Mouse (Mus musculus) Muller cell, postnatal 12 days (primary cell): ENCODE data around the gene Itsn1.

Source experiments
- DNase-seq: peaks from one replicate; pipeline ENCODE4 v3.0.0-alpha.2; 2015; ENCODE audit errors: inconsistent ontology term

Gene Itsn1

DNA sequence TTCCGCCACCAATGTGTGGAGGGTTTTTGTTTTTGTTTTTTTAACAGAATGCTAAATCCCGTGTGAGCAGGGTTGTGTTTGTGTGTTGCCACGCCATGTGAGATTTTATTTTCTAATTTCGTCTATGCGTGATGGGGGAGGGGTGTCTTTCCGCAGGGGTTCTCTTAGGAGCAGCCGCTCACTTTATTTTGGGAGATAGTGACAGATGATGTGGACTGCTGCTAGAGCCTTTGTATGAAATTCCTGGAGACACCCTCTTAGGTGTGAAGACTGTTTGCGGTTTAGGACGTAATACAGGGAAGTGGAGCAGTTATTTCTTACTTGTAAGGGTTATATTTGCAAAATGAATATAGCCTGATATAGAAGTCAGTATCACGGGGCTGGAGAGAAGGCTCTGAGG is 176.9 kb downstream of the Itsn1 start:
- DNase-seq = no peak

DNA sequence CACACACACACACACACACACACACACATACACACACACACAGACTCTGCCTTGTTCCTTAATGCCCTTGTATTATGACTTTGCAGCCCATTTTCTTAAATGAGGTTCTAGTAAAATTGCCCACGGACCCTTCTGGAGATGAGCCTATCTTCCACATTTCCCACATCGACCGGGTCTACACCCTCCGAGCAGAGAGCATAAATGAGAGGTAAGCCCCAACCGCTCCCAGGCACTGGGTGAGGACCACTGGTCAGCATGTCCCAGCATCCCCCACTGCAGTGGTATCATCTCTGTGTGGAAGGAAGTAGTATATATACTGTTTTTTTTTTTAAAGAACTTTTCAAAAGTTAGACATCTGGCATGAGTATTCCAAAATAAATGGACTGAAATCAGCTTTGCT is 177.6 kb downstream of the Itsn1 start:
- no peak for DNase-seq

DNA sequence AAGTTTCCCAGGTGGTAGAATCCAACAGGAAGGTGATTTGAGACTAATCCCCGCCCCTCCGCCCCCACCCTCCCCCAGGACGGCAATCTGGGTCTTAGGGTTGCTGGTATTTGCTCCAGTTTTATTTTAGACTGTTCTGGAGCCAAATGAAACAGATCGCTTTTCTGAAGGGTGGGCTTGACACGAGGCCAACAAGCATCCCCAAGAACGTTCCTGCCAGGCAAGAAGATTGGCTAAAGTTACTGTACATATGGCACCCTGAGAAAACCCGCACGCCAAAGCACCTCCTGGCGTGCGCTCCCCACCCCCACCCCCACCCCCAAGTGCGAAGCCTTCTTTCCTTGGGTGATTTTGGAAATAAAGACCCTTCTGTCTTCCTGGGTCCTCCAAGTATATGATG is 178.1 kb downstream of the Itsn1 start:
- no peak for DNase-seq

DNA sequence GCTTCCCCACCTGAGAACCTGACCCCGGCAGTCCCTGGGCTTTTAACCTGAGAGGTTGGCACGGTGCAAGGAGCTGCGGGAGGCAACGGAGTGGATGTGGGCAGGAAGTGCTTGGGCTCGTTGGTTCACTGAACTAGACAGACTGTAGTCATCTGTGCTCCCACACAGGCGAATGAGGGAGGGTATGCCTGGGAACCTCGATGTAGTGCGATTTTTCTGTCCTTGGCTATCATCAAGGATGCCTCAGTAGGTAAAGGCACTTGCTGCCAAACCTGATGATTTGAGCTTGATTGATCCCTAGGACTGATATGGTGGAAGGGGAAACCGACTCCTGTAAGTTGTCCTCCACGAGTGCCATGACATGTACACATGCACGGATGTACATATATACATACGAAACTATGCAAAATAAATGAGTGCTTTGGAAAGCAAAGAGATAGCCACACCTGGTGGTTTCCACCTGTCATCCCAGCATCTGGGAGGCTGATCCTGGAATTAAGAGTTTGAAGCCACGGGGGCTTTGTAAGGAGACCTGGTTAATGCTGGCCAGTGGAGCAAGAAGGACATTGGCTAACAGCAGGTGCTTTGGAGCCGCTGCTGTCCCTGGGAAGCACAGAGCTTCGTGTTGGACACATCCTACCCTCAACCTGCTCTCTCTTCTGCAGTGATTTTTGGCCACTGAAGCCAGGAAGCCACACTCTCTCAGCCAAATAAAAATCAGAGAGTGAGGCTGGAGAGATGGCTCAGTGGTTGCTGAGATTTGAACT is 180.7 kb downstream of the Itsn1 start:
- DNase-seq = no peak

DNA sequence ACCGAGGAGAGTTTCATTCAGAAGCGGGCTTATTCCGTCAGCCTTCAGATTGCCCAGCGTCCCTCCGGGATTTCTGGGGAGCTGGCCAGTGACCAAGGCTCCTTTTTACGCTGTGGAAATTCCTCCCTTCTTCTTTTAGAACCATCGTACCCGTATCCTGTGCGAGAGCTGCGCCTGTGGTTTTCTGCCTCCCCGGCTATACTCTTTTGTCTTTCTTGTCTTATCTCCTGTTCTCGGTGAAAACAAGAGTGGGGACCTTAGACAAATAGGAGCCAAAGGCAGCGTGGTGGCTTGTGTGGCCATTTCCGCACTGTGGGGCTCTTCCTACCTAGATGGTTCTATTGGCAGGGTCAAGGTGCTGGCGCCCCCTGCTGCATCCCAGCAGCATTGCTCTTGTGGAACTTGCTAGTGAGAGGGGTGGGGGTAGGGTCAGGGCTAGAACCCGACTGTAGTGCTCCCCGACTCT is 188.6 kb downstream of the Itsn1 start:
- DNase-seq = peak; percentile 90

DNA sequence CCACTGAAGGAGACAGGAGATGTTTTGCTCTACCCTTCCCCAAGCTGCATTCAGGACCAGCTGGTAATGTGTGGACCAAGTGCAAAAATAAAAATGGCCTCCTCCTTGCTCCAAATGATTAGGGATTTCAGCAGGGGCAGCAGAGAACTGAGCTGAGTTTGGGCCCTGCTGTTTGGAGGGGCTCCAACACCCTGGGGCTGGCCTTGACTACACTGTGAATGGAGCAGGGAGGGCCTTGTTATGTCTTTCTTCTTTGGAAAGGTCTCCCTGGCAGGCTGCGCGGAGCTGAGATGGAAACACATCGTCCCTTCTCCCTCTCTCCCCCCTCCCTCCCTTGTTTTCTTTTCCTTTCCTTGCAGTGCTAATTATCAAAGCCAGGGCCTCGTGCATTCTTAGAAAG is 189.4 kb downstream of the Itsn1 start:
- no peak for DNase-seq

DNA sequence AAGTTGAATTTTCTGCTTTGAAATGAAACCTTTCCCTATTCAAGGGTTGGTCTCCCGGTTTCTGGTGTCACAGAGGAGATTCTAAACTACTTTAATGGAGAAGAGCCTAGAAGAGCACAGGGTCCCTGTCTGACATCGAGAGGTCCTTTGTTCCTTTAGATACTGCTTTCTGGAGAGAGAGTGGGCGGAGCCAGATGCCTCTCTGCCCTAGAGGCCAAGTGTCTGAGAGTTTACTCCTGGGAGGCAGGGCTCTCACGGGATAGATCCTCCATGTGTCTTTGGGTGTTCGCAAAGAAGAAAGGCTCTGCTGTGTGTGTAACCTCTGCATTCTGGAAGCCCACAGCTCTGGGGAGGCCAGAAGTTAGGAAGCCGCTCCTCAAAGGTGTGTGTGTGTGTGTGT is 190.0 kb downstream of the Itsn1 start:
- no peak for DNase-seq

DNA sequence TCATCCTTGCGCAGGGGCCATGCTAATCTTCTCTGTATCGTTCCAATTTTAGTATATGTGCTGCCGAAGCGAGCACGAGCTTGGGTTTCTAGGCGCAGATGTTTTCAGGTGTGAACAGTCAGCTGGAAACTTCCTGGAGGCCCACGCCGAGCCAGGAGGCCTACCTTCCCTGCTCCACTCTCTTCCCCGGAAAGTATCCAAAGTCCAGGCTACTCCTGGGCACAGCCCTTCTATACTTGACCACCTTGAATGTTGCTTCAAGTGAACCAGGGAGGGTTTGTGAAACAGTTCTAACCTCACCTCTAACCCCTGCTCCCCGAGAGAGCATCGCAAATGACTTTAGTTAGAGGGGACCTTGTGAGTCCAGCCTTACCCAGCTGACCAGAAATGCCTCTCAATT is 192.3 kb downstream of the Itsn1 start:
- DNase-seq = no peak

DNA sequence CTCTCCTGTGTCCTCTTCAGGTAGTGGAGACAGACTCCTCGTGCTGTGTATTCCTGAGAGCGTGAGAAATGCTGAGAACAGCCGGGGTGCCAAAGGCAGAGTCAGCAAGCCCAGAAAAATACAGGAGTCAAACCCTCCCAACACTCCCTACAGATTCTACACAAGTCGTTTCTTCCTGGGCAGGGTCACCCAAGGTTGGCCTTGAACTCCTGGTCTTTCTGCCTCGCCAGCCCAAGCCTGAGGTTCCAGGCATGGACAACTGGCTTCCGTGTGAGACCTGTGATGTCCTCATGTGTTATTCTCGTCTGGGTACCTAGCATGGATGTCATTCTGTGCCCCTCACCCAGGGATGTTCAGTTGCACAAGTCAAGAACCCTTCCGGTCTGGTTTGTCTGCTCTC is 193.9 kb downstream of the Itsn1 start:
- DNase-seq = no peak

DNA sequence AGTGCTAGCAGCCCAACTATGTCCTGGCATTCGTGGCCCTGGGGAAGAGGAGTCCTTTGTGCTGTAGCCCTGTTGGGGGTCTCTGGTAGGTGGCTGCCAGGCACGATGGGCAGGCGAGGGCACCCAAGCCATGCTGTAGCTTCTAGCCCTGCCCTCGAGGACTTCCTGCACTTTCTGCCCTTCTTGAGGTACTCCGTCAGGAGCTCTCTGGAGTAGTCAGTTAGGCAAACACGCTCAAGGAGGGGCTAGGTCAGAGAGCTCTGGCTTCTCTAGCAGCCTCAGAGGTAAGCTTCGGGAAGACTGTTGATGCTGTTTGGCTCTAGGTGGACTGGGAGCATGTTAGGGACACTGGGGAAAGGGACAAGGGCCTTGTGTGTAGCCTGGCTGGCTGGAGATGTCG is 195.3 kb downstream of the Itsn1 start:
- DNase-seq = no peak

DNA sequence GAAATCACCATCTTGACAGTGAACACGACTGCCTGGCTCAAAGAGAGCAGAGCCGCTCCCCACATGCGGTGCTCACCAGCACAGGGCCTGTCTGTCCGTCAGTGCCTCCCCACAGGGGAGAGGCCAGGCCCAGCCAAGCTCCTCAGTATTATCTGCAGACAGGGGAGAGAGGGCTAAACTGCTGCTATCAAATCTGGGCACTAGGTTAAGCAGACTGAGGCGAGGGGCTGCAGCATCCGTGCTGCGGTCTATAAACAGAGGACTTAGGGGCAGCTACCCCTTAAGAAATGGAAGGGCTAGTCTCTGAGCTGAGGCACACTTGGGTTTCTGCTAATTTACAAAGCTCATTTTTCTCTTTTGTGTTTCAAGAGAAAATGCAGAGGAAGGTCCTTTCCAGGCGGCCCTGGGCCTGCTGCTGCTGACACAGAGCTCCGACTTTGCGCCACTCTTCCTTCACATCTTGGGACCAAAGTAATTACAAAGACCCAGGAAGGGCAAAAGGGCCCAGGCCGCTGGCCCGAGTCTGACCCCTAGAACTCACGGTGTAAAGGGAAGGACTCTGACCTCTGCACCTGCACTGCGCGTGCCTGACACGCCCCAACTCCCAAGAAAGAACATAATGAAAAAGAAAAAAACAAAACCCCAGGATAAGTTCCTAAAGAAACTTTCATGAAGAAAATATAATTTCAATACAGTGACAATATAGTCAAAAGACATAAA is 199.0 kb downstream of the Itsn1 start:
- DNase-seq = no peak

DNA sequence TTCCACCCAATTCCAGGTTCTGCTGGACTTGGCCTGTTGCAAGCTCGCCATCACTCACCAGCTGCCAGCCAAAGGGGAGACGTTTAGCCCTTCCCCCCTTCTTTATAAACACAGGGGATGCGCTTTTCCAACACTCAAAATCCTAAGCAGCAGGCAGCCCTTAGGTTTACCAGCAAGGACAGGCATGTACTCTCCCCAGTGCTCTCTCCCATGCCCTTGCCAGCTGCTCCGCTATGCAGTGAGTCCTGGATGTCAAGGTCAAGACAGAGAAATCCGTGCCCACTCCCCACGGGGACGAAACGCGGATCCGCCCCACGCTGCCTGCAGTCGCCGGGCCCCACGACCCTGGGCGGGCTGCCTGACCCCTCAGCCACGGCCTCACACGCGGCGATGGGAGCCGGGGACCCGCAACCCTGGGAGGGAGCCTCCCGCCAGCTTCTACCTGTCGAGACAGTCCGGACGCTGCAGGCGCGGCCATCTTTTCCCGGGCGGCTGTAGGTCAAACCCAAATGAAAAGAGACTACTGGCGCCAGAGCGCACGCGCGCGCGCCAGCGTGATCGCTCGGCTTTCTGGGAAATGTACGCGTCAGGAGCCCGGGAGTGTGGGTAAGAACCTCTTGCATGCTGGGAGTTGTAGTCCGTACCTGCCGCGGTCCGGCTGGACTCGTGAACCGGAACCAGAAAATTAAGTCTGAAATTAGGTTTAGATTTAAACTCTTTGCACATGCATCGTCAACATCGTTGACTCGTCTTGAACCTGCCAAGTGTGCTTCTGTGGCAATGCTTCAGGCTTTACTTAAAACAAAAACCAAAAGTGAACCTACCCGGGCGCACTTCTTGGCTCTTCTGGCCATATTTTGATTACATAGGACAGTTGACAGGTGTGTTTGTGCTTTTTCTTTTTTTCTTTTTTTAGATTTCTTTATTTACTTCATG is 202.3 kb downstream of the Itsn1 start:
- DNase-seq = peak; percentile 96

DNA sequence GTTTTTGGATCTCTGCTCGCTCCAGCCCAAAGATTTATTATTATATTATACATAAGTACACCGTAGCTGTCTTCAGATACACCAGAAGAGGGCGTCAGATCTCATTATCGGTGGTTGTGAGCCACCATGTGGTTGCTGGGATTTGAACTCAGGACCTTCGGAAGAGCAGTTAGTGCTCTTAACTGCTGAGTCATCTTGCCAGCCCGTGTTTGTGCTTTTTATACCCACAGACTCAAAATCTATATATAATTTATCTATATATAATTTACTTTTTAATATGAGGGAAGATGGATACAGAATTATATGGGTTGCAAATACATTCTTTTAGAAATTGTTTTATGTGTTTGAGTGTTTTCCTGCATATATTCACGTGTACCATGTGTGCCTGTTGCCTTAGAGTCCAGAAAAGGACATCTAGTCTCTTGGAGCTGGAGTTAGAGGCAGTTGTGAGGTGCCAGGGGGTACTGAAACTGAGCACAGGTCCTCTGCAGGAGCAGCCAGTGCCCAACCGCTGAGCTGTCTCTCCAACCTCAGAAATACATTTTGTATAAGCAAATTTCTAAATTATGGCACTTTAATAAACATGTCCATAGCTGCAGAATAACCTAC is 203.1 kb downstream of the Itsn1 start:
- DNase-seq = no peak

DNA sequence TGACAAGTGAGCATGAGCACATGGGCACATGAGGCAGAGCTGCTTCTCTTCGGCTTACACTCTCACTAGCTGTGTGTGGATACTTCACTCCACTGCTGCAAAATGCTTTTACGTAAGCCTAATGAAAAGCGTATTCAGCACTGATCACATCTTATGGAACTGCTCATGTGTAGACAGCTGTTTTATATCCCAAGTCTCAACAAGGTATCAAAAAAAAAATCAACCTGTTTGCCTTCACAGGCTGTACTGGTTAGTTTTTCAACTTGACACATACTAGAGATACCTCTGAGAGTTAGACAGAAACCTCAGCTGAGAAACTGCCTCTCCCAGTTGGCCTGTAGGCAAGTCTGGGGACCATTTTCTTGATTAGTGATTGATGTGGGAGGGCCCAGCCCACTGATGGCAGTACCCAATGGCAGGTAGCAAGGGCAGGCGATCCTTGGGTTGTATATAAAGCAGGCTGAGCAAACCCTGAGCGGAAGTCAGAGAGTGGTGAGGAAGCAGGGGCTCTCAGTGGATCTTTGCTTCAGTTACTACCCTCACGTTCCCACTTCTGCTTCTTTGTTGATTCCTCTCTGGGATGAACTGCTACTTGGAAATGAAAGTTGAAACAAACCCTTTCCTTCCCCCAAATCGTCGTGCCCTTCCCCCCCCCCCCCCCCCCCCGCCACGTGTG is 203.9 kb downstream of the Itsn1 start:
- DNase-seq = no peak

DNA sequence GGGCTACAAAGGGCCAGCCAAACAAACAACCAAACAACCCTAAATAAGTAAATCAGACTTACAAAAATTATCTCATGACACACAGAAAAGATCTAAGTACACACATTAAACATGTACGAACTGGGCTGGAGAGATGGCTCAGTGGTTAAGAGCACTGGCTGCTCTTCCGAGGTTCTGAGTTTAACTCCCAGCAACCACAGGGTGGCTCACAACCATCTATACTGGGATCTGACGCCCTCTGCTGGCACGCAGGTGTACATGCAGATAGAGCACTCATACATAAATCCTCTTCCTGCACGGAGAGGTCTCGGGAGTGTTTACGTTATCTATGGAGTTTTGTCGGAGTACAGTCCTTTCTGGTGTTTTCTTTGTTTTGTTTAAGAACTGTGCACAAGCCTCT is 206.0 kb downstream of the Itsn1 start:
- DNase-seq = no peak

DNA sequence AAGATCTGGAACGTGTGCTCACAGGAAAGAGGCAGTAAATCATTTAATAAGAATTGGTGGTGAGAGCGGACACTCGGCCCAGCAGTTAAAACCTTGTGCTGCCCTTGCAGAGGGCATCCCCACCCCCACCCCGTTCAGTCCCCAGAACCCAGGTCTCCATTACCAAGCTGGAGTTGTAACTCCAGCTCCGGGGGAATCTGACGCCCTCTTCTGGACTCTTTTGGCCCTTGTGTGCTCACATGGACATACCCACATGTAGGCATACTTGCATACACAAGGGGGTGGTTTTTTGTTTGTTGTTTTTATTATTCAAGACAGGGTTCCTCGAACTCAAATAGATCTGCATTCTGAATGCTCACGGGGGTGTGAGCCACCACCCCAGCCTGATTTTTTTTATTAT is 206.6 kb downstream of the Itsn1 start:
- no peak for DNase-seq

DNA sequence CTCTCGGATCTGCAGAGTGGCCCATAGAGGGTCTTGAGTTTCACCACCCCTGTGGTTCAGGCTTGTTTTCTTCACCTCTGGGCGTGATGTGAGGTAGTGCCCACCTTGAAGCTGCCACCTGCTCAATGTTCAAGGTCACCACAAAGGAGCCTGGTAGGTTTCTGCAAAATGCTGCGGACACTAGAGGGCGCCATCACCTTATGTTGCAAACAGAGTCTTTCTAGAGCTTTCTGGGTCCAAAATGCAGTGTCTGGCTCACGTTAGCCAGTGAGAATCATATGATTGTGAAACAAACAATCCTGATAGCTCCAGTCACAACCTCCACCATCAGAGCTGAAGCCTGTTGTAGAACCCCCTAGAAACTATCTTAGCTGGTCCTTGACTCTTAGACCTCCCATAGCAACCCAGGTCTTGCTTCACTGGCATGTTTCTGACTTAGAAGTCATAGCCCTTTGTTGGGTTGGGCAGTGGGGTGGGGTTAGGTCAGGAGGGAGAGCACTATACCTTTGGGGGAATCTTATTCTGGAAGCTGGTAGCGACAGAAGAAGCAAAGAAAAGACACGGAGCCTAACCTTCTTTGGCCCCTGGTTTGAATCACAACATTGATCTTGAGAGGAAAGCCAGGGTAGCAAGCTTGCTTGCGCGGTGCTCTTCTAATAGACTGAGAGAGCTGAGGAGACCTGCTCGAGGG is 207.4 kb downstream of the Itsn1 start:
- peak; percentile 68 for DNase-seq

DNA sequence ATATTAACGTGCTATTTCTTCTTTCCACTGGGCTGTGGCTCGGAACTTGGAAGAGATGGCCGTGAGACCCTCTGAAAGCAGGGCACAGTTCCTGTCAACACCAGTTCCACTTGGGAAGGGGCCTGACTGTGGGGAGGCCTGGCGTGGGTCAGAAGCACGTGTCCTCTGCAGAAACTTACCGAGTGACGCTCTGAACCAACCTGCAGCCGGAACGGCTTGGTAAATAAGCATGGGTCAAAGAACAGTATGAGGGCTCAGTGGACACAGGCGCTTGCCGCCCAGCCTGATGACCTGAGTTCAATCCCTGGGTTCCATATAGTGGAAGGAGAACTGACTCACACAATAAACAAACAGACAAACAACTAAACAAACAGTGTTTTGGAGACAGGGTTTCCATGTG is 208.2 kb downstream of the Itsn1 start:
- DNase-seq = no peak

DNA sequence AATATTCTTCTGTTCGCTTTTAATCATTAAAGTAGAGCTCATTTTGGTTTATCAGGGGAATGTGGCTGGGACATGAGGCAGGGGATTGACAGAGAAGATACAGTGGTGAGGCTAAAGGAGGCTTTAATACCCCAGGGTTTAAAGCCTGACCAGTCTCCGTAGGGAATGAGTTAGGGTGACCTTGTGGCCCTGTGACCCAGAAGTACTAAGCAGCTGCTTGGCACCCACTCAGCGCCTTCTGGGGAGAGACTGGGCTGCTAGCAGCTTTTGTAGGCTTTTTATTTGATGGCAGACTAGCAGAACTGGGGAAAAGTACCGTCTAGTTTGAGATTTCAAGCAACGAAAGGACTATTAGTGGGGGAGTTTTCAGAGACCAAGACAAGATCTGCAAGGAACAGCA is 209.1 kb downstream of the Itsn1 start:
- no peak for DNase-seq

DNA sequence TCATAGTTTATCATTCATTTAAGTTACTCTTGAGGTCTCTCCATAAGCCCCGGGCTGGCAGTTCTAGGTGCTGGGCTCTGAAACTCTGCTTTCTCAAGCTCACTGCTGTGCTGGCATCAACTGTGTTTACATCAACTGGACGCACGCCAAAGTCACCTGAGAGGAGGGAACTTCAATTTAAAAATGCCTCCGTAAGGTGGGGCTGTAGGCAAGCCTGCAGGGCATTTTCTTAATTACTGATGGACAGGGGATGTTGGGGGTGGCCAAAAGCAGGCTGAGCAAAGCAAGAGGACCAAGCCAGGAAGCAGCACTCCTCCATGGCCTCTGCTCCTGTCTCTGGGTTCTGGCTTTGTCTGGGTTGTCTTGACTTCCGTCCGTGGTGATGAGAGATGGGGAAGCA is 211.6 kb downstream of the Itsn1 start:
- no peak for DNase-seq

DNA sequence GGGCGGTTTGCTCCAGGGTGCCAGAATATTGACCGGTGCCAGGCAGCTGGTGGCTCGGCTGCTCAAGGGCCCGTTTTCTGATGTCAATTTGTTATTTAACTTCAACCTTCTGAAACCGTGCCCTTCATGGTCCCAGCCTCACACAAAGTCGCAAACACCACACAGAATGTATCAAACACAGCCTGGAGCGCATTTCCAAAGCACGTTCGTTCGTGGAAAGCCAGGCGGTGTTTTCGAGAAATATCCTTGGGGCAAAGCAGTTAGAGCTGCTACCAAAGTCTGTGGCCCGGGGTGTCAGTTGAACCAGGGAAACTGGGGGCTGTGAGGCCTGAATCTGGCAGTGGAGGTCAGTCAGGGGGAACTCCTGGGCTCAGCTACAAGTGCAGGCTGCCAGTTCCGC is 213.1 kb downstream of the Itsn1 start:
- no peak for DNase-seq
